In the genomic region with DNA sequence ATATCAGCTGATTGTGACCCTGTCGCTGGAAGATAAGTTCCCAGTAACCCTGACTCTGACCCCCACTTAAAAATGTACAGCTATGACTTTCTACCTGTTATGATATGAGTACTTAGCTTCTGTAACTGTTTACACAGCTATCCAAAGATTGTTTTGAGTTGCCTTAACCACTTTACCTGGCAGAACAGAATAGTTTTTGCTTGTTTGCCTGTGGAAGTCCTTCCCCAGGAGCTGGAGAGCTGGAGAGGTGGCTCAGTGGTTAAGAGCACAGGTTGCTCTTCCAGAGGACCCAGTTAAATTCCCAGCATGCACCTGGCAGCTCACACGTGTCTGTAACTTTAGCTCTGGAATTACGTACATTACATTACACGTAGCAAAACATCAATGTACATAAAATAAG, we compare ENCODE assay signal across 21 mouse cellular contexts. TPM values are rescaled to one million over a fixed set of nuclear protein-coding genes. Genes with fewer than 3 reads are reported as not detected.
A peak's percentile ranks its signal among the peaks of the same experiment; 100 is the strongest.
DNase-seq lines count a peak whose midpoint lies in the region; ATAC-seq and TF ChIP-seq lines count a peak whose summit lies in the region.
"Had no signal": no experiment of that assay in that cellular context is flagged by ENCODE, and none has a peak within 500 bp of the region (broad histone marks: within the 10 kb centered on the region; RNA-seq: fewer than 3 reads in every experiment).

No protein-coding gene starts in this region.

- 62% methylated on average over 4 of the region's 4 CpGs for WGBS in lung, postnatal 0 days
- WGBS in lung, adult 2 months, result 71% methylated on average over 4 of the region's 4 CpGs

- peak; percentile 88 for TF ChIP-seq EP300 in lung, postnatal 0 days (IDR thresholded peaks at IDR 0.05)

- 0 out of 2 replicates have a peak overlapping the region, but pooled peaks have one; percentile 3 for H3K27ac ChIP-seq in lung, postnatal 0 days (ENCODE audit: low read length)

- H3K36me3 ChIP-seq in lung, postnatal 0 days (ENCODE audit: insufficient read depth, low read length), result no peaks in the 10 kb centered on the region
- H3K36me3 ChIP-seq: G1E had no signal

- H3K9ac ChIP-seq in lung, postnatal 0 days (replicated peaks; ENCODE audit: low read depth), result no peak overlapping the region

- TF ChIP-seq CTCF in lung, postnatal 0 days (IDR thresholded peaks at IDR 0.05), result no peak
- no peak for TF ChIP-seq CTCF in lung, adult 2 months (IDR thresholded peaks at IDR 0.05; ENCODE audit: insufficient read depth, low read length)

- ATAC-seq in lung, postnatal 0 days, result peak; percentile 59
- ATAC-seq: activated CD4-positive, CD25-positive, alpha-beta regulatory T cell, adult 4 months; CD4-positive, CD25-positive, alpha-beta regulatory T cell, adult 4 months; Patski had no signal

- H3K4me1 ChIP-seq in lung, postnatal 0 days (ENCODE audit: insufficient read depth, low read depth, low read length), result peaks cover 9% of the 10 kb centered on the region; the same call in 1 of the 2 replicates
- peaks cover 4% of the 10 kb centered on the region; the same call in 1 of the 2 replicates for H3K4me1 ChIP-seq in lung, adult 2 months (ENCODE audit: control insufficient read depth, insufficient read depth, low read length)

- H3K27me3 ChIP-seq in lung, postnatal 0 days (replicated peaks; ENCODE audit: insufficient read depth, low read length), result no peaks in the 10 kb centered on the region
- H3K27me3 ChIP-seq: CH12.LX, Patski had no signal

- no peak overlapping the region for H3K4me2 ChIP-seq in lung, postnatal 0 days (replicated peaks; ENCODE audit: low read depth, low read length)

- peak; percentile 84 for DNase-seq in lung, postnatal 0 days (ENCODE audit: low spot score)
- DNase-seq in lung, postnatal 4 days, result no peak
- DNase-seq in lung, postnatal 25 days (ENCODE audit: low spot score), result peak; percentile 64
- DNase-seq in lung, postnatal 10 days, result no peak
- peak; percentile 53 for DNase-seq in lung, postnatal 36 days
- no peak for DNase-seq in lung, adult 2 months
- DNase-seq: adrenal gland, adult 2 months; adrenal gland, adult 8-10 months; adrenal gland, postnatal 10 days; adrenal gland, postnatal 14 days; adrenal gland, postnatal 25 days; adrenal gland, postnatal 36 days; B cell, adult 2 months; cerebellum, adult 11 months; cerebellum, adult 11-12 months; cerebellum, adult 18-20 months had no signal

- no peak overlapping the region for H3K4me3 ChIP-seq in lung, postnatal 0 days (ENCODE audit: low read depth, low read length)
- H3K4me3 ChIP-seq in lung, adult 2 months (replicated peaks; ENCODE audit: extremely low read depth, low read depth, low read length), result no peak overlapping the region

- no peaks in the 10 kb centered on the region for H3K9me3 ChIP-seq in lung, postnatal 0 days (ENCODE audit: low read length)

- TF ChIP-seq POLR2A in lung, adult 2 months (IDR thresholded peaks at IDR 0.05; ENCODE audit: borderline replicate concordance, extremely low read depth, low read depth, low read length), result no peak

RNA-seq across cellular contexts. Expression of a gene that starts 16.9 kb away (rescaled TPM):
- 11.8 and 13.2 TPM in 2 replicates for polyA plus RNA-seq in lung, postnatal 0 days (2015; fragmentation: Nextera tagmentation; extraction: Ambion mirVana)
- 51.3 and 52.3 TPM in 2 replicates for polyA plus RNA-seq in lung, adult 2 months (2012; rRNA removed)
- polyA plus RNA-seq: G1E had no signal

RNA-seq across cellular contexts. Expression of a gene that starts 34.8 kb away (rescaled TPM):
- 94.3 and 107 TPM in 2 replicates for polyA plus RNA-seq in lung, postnatal 0 days (2015; fragmentation: Nextera tagmentation; extraction: Ambion mirVana)
- polyA plus RNA-seq in lung, adult 2 months (2012; rRNA removed), result 465 and 807 TPM in 2 replicates

RNA-seq across cellular contexts. Expression of a gene that starts 46.0 kb away (rescaled TPM):
- polyA plus RNA-seq in lung, postnatal 0 days (2015; fragmentation: Nextera tagmentation; extraction: Ambion mirVana), result 99.6 and 101 TPM in 2 replicates
- polyA plus RNA-seq in lung, adult 2 months (2012; rRNA removed), result 89.2 and 178 TPM in 2 replicates

RNA-seq across cellular contexts. Expression of a gene that starts 55.4 kb away (rescaled TPM):
- 18.5 and 19.3 TPM in 2 replicates for polyA plus RNA-seq in lung, postnatal 0 days (2015; fragmentation: Nextera tagmentation; extraction: Ambion mirVana)
- 21.6 and 25.7 TPM in 2 replicates for polyA plus RNA-seq in lung, adult 2 months (2012; rRNA removed)

Comparison
In these comparisons a context has a peak if more than half of its experiments do, and no peak if none do; other contexts are left out.
1. DNase-seq: peak in lung, postnatal 0 days (single experiment), lung, postnatal 25 days (single experiment) and lung, postnatal 36 days (single experiment); none in lung, postnatal 4 days (0 of 2), lung, postnatal 10 days (single experiment) and lung, adult 2 months (single experiment).